Mouse (Mus musculus) urinary bladder, postnatal 10 days (tissue): ENCODE results near the gene Nr2c2ap.

ENCODE experiments used
- DNase-seq: peaks from one replicate; pipeline ENCODE4 v3.0.0; 2022; ENCODE audit warnings: low spot score

The Nr2c2ap gene

GRCm38 (mm10) chr8:70166504-70167110 is 35.5 kb downstream of the Nr2c2ap start:
- DNase-seq: peak; percentile 25

- DNase-seq: no peak
Observed at GRCm38 (mm10) chr8:70170116-70170515, 39.0 kb downstream of the Nr2c2ap start.

- DNase-seq: no peak
Observed at GRCm38 (mm10) chr8:70170748-70171147, 39.6 kb downstream of the Nr2c2ap start.

- DNase-seq: no peak
Observed at GRCm38 (mm10) chr8:70171240-70171639, 40.1 kb downstream of the Nr2c2ap start.

GRCm38 (mm10) chr8:70172043-70172681 is 41.0 kb downstream of the Nr2c2ap start, which contains the start of gene Tmem161a:
TSS of gene Tmem161a (plus strand) at chr8:70172356.
- DNase-seq: peak; percentile 65

GRCm38 (mm10) chr8:70173320-70173719 is 42.2 kb downstream of the Nr2c2ap start:
- no peak for DNase-seq

GRCm38 (mm10) chr8:70174079-70174478 is 42.9 kb downstream of the Nr2c2ap start:
- DNase-seq: no peak

GRCm38 (mm10) chr8:70178231-70178630 is 47.1 kb downstream of the Nr2c2ap start:
- DNase-seq: no peak

GRCm38 (mm10) chr8:70179082-70179481 is 47.9 kb downstream of the Nr2c2ap start:
- DNase-seq: no peak

GRCm38 (mm10) chr8:70181212-70181902 is 50.2 kb downstream of the Nr2c2ap start:
- DNase-seq: no peak

- DNase-seq: no peak
Observed at GRCm38 (mm10) chr8:70181903-70182252, 50.7 kb downstream of the Nr2c2ap start.

GRCm38 (mm10) chr8:70183194-70183593 is 52.1 kb downstream of the Nr2c2ap start:
- no peak for DNase-seq
